Mouse (Mus musculus): ENCODE results near the gene Comp.
A peak's percentile ranks its signal among the peaks of the same experiment; 100 is the strongest.

Comp gene

GRCm38 (mm10) chr8:70353194-70353817, 20.1 kb upstream of the Comp start, which contains the start of gene Upf1:
Gene Upf1 (minus strand): TSS chr8:70353278.
- peak; percentile 100 for DNase-seq

- no peak for DNase-seq
Measured at GRCm38 (mm10) chr8:70354004-70354403, 19.4 kb upstream of the Comp start.

- DNase-seq = no peak
Measured at GRCm38 (mm10) chr8:70356111-70356510, 17.2 kb upstream of the Comp start.

- DNase-seq = no peak
Measured at GRCm38 (mm10) chr8:70359411-70359810, 13.9 kb upstream of the Comp start.

- DNase-seq = no peak
Measured at GRCm38 (mm10) chr8:70360769-70361168, 12.6 kb upstream of the Comp start.

GRCm38 (mm10) chr8:70361484-70362032, 11.8 kb upstream of the Comp start:
- DNase-seq = no peak

- no peak for DNase-seq
Measured at GRCm38 (mm10) chr8:70364066-70364465, 9.3 kb upstream of the Comp start.

GRCm38 (mm10) chr8:70366588-70366987, 6.8 kb upstream of the Comp start:
- no peak for DNase-seq

- no peak for DNase-seq
Measured at GRCm38 (mm10) chr8:70370476-70370875, 2.9 kb upstream of the Comp start.

GRCm38 (mm10) chr8:70371951-70372350, 1.4 kb upstream of the Comp start:
- no peak for DNase-seq

GRCm38 (mm10) chr8:70374318-70374927, 1.1 kb downstream of the Comp start:
- DNase-seq = no peak

GRCm38 (mm10) chr8:70375212-70375859, 2.0 kb downstream of the Comp start:
- no peak for DNase-seq

GRCm38 (mm10) chr8:70376275-70376741, 3.0 kb downstream of the Comp start:
- DNase-seq = no peak

- DNase-seq = no peak
Measured at GRCm38 (mm10) chr8:70377049-70377448, 3.7 kb downstream of the Comp start.

GRCm38 (mm10) chr8:70380069-70380468, 6.7 kb downstream of the Comp start:
- no peak for DNase-seq

- peak; percentile 55 for DNase-seq
Measured at GRCm38 (mm10) chr8:70383287-70383686, 9.9 kb downstream of the Comp start.

- DNase-seq = no peak
Measured at GRCm38 (mm10) chr8:70389678-70390077, 16.3 kb downstream of the Comp start.

- DNase-seq = no peak
Measured at GRCm38 (mm10) chr8:70393087-70393486, 19.7 kb downstream of the Comp start.

GRCm38 (mm10) chr8:70394269-70394998, 21.1 kb downstream of the Comp start:
- no peak for DNase-seq

GRCm38 (mm10) chr8:70395649-70396048, 22.3 kb downstream of the Comp start:
- DNase-seq = no peak

GRCm38 (mm10) chr8:70396184-70396583, 22.8 kb downstream of the Comp start:
- no peak for DNase-seq

- no peak for DNase-seq
Measured at GRCm38 (mm10) chr8:70397611-70398563, 24.5 kb downstream of the Comp start.
